Mouse (Mus musculus): ENCODE results near the gene Usp6nl.

DNA sequence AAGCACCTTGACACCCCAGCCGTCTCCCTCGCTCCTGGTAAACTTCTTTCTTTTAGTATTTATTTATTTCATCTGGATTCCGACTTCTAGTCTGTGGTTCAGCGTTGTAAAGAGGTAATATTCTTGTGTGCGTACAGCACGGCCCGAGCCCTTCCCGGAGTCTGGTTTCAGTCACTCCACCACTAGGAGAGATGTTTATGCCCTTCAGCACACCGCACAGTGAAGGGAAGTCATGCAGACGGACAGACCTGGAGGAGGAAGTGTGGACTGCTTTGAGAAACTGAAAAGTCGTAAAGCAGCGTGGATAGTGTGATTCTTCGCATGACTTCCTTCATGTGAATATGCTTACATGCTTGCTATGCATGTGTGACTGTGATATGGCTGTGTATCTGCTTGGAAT, 40.7 kb downstream of the Usp6nl start:
- no peak for TF ChIP-seq CTCF (IDR thresholded peaks at IDR 0.05; ENCODE audit: insufficient read depth, low read depth, low read length)
- TF ChIP-seq POLR2A (IDR thresholded peaks at IDR 0.05; ENCODE audit: insufficient read depth, low read depth, low read length): no peak
